Mouse (Mus musculus) central nervous system, embryonic 14 days (tissue): Measurements from ENCODE around the gene Rffl. TPM values are rescaled to one million over a fixed set of nuclear protein-coding genes. Genes with fewer than 3 reads are reported as not detected.

Source experiments
- polyA plus RNA-seq: library from polyadenylated mRNA; depleted of rRNA; stranded (reverse); fragments of >200 nt; gene quantifications from 2 replicates; pipeline ENCODE4 v1.2.3, GENCODE M21; 2012; rRNA removed

Rffl gene
- polyA plus RNA-seq = 5.4 and 6.8 TPM in 2 replicates

DNA sequence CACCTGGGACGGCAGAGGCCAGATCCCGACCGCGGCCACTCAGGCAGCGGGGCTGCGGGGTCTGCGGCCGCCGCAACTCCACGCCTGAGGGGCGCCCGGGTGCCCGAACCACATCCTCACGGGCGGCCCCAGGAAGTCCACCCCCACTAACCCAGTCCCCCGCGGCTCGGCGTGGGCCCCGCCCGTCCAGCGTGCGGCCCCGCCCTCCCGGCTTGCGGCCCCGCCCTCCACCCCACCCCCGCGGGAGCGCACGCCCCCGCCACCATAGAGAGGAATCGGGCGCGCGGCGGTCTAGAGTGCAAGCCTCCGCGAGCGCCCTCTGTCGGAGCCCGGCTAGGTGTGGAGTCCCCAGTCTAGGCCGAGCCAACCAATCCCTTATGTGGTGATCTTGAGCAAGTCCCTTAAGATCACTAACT lies at the start of gene Rffl:
Rffl (minus strand) TSS at position 180 of the 416 bp plus-strand sequence.

DNA sequence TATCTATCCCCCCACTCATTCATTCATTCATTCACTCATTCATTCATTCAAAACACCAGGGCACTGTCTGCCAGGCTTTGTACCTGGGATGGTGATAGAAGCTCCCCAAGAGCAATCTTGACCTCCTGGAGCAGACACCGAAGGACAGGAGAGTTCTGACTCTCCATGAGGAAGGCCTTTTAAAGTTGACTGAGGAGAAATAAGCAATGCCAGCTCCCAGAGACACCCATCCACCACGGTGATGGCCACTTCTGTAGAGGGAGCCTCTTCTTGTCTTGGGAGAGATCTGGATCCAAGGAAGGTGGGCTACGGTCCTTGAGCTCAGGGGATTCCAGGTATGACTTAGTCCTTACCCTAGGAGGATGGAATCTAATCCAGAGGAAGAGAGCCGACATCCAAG lies 39.2 kb upstream of the Rffl start, which contains the start of gene Unc45b:
Unc45b (plus strand) TSS at position 301 of the 400 bp plus-strand sequence.

DNA sequence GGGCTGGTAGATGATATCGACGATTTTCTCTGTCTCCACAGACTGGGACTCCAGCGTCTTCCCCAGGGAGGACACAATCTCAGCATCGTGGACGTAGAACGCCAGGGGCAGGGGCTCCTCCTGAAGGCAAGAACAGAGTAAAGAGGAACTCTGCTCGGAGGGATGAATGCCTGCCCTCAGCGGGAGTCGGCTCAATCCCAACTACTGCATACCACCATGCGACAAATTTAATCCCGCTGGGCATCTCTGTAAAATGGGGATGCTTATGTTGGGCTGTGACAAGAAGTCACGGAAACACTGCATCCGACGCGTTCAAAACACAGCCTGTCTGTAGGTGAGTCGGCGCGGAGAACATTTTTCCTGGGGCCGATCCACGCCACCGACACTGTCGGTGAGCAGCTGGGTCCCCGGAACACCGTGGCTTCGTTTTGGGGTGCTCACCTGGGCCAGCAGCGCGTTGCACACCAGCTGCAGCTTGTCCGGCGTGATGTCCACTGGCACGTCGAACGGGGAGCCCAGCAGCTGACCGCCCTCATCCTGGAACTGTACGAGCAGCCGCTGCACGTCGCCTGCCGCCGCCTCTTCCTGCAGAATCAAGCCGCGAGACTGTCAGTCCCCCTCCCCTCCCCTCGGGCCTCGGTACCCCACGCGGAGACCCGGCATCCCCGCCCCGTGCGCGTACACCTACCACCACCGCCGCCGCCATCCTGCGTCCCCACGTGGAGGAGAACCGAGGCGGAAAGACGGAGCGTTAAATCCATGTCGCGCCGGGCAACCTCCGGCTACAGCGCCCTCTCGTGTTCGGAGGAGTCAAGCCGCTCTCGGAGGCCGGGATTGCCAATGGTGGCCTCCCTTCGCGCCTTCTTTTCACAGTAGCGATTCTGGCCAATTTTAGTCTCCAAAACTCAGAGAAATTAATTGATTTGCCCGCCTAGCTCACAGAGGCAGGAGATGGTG lies 36.9 kb upstream of the Rffl start, which contains the start of gene Nle1:
Nle1 (minus strand) TSS at position 761 of the 957 bp plus-strand sequence.

DNA sequence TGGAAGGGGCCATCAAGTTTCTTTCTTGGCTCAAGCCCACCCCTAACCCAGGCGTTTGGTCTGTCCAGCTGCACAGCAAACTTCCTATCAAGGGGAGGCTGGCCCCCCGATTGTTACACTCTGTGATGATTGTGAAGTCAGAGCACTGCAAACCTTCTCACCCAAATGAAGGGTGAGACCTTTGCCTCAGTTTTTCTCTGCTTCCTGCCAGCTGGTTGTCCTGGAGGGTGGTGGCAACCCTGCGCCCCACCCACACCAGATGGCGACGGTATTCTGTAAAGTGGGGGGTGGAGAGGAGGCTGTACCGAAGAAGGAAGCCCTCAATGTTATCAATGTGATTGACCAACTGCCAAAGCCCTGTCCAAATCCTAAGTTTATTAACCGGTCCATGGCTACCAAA lies 20.9 kb upstream of the Rffl start, which contains the start of gene Fndc8:
Fndc8 (plus strand) TSS at position 189 of the 400 bp plus-strand sequence.

DNA sequence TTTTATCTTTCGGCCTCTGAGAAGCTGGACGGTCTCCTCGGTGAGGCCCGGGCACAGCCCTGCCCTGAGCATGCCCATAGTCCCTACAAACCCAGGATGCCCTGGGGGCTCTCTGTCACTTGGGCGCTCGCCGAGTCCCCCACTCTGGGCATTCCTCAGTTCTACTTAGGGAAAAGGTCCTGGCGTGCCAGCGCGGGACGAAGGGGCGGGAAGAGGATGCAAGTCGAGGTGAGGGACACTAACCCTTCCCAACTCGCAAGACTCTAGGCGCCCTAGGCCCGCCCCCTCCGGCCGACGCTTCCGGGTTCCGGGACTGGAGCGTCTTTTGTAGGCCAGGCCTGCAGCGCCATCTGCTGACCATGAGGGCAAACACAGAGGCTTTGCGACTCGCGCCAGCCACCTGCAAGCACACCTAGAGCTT lies 19.3 kb upstream of the Rffl start, which contains the start of gene Rad51d:
Rad51d (minus strand) TSS at position 273 of the 421 bp plus-strand sequence.

DNA sequence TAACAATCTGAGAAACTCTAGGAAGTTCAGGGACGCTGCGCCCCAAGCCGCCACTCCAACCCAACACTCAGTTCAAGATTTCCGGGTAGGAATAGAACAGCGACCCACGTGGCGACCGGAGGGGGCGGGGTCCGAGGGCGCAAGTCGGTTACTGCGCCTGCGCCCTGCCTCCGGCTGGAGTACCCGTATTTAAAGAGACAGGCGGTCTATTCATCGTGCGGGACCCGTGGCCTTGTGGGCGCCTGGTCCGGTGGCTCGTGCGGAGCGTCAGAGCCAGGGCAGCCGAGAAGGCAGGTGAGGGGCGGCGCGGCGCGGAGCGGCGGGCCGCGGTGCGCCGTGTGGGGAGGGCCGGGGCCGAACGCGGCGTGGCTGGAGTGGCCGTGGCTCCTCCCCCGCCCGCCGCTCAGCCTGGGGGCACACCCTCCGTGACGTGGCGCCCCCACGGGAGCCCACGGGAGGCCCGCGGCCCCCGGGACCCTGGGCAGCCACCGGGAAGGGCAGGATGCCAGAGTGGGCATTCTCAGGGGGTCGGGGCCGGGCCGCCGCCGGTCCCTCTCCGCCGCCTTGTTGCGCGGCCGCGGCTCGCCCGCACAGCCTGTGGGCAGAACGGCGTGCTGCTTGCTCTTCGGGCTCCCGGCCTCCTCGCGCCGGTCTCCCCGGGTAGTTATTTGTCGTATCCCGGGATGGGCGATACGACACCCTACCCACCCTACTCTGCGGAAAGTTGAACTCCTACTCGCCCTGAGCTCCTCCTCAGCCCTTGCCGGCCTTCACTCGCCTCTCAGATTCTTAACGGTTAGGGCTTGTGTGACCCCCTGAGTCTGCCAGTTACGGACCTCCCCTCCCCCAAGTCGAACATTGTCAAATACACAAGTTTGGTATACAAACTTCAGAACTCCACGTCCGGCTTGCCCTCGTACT lies 89.8 kb downstream of the Rffl start, which contains the start of gene Lig3:
Lig3 (plus strand) TSS at position 126 of the 921 bp plus-strand sequence.

DNA sequence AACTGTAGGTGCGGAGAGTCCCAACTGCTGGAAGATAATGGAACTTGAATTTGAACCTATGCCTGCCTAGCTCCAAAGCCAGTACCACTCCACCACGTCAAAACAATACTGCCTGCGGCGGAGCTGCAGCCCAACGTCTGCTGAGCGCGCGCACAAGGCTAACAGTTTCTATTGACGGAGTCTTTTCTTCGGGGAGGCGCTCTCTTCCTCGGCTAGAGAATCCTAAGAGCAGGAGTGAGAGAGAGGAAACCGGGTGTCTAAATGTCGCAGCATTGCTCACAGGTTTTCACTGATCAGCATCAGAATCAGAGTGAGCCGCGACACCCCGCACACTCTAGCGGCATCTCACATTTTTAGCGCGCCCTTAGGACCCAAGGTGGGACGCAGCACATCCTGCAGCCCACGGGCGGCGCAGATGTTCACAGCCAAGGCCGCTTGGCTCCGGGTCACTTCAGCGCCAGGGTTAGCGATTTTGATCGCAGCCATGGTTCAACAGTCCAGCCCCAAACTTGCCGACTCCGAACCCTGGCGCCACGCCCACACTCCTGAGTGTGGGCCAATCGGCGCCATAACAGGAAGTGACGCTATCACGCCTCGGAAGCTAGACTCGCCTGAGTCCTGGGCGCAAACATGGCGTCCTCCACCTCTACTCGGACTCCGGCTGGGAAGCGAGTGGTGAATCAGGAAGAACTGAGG lies 107.1 kb downstream of the Rffl start, which contains the start of the genes Cct6b and Zfp830:
Cct6b (minus strand) TSS at position 580 of the 696 bp plus-strand sequence.
Zfp830 (plus strand) TSS at position 604 of the 696 bp plus-strand sequence.

Other genes starting within 250 kb of the Rffl start
- 0.26 and 0.28 TPM in 2 replicates for gene Cct6b, start 106.9 kb downstream of the Rffl start, polyA plus RNA-seq
- gene Zfp830, start 106.9 kb downstream of the Rffl start, polyA plus RNA-seq = 18.4 and 19.3 TPM in 2 replicates
- gene Lig3, start 90.1 kb downstream of the Rffl start, polyA plus RNA-seq = 40.8 and 42.4 TPM in 2 replicates
- 9.7 and 11.6 TPM in 2 replicates for gene Rad51d, start 19.4 kb upstream of the Rffl start, polyA plus RNA-seq
- 0.02 TPM in 1 of 2 replicates, not detected in the other for gene Fndc8, start 20.9 kb upstream of the Rffl start, polyA plus RNA-seq
- 72.8 and 74.0 TPM in 2 replicates for gene Nle1, start 37.2 kb upstream of the Rffl start, polyA plus RNA-seq
- gene Unc45b, start 39.3 kb upstream of the Rffl start, polyA plus RNA-seq = 1.1 and 5.9 TPM in 2 replicates
- 1.9 and 2.2 TPM in 2 replicates for gene Slfn5, start 80.1 kb upstream of the Rffl start, polyA plus RNA-seq
- 3.3 and 3.7 TPM in 2 replicates for gene Slfn9, start 120.6 kb upstream of the Rffl start, polyA plus RNA-seq
- 0.43 and 0.66 TPM in 2 replicates for gene Slfn8, start 149.6 kb upstream of the Rffl start, polyA plus RNA-seq
- gene Slfn2, start 193.9 kb upstream of the Rffl start, polyA plus RNA-seq = 2.2 and 3.4 TPM in 2 replicates
- gene Slfn1, start 245.6 kb upstream of the Rffl start, polyA plus RNA-seq = 0.45 and 0.84 TPM in 2 replicates